Mouse (Mus musculus) liver, embryonic 11.5 days (tissue): ENCODE data around the gene Cnn2. TPM values are rescaled to one million over a fixed set of nuclear protein-coding genes. Genes with fewer than 3 reads are reported as not detected.

Source experiments
- ATAC-seq: fragments of 200-750 bp; cut with Nextera tagmentation; replicated peaks from 2 replicates; pipeline ENCODE4 v1.8.0; 2017; ENCODE audit warnings: moderate number of reproducible peaks, mild to moderate bottlenecking, moderate TSS enrichment, moderate library complexity; ENCODE audit not compliant: low FRiP score
- DNase-seq: peaks from one replicate; pipeline ENCODE4 v3.0.0-alpha.2; 2017; ENCODE audit warnings: low spot score
- H3K27ac ChIP-seq: fragments of 300-500 bp; sonication (generic); 2 replicates; pipeline ENCODE4 v1.5.1; 2014; ENCODE audit warnings: mild to moderate bottlenecking, low read depth, low read length, control low read depth
- H3K27me3 ChIP-seq: fragments of 300-500 bp; sonication (generic); replicated peaks from 2 replicates; pipeline ENCODE4 v1.6.1; 2014; ENCODE audit warnings: low read length, mixed read lengths; ENCODE audit not compliant: control insufficient read depth, insufficient read depth
- H3K36me3 ChIP-seq: fragments of 300-500 bp; sonication (generic); 2 replicates; pipeline ENCODE4 v1.6.1; 2014; ENCODE audit warnings: mild to moderate bottlenecking, low read length, moderate library complexity, mixed read lengths; ENCODE audit not compliant: control insufficient read depth, insufficient read depth
- H3K4me1 ChIP-seq: fragments of 300-500 bp; sonication (generic); replicated peaks from 2 replicates; pipeline ENCODE4 v1.6.1; 2014; ENCODE audit warnings: low read length, mixed read lengths; ENCODE audit not compliant: control insufficient read depth, insufficient read depth
- H3K4me2 ChIP-seq: fragments of 300-500 bp; sonication (generic); 2 replicates; pipeline ENCODE4 v1.6.1; 2014; ENCODE audit warnings: mild to moderate bottlenecking, control low read depth, moderate library complexity
- H3K4me3 ChIP-seq: fragments of 300-500 bp; sonication (generic); 2 replicates; pipeline ENCODE4 v1.5.1; 2014; ENCODE audit warnings: low read depth, low read length, control low read depth
- H3K9ac ChIP-seq: fragments of 300-500 bp; sonication (generic); 2 replicates; pipeline ENCODE4 v1.6.1; 2014; ENCODE audit warnings: low read depth, low read length, control low read depth
- H3K9me3 ChIP-seq: fragments of 300-500 bp; sonication (generic); 2 replicates; pipeline ENCODE4 v1.6.1; 2016; ENCODE audit warnings: low read length, inconsistent platforms, mixed read lengths; ENCODE audit not compliant: control insufficient read depth
- WGBS: fragments of 180-500 bp; shearing (Covaris S2); extraction: QIAGEN DNeasy Blood & Tissue Kit; methylation state at CpG from one replicate; pipeline ENCODE4 v1.1.7; 2014; 5-methylcytosine and 5-hydroxymethylcytosine counted together
- polyA plus RNA-seq: library from polyadenylated mRNA; unstranded; fragments of >200 nt; fragmentation: Nextera tagmentation; extraction: Ambion mirVana; gene quantifications from 2 replicates; pipeline ENCODE4 v1.2.1, GENCODE M21; 2014

The Cnn2 gene
- polyA plus RNA-seq, 1 experiment from 2014 or later: 115 TPM

DNA sequence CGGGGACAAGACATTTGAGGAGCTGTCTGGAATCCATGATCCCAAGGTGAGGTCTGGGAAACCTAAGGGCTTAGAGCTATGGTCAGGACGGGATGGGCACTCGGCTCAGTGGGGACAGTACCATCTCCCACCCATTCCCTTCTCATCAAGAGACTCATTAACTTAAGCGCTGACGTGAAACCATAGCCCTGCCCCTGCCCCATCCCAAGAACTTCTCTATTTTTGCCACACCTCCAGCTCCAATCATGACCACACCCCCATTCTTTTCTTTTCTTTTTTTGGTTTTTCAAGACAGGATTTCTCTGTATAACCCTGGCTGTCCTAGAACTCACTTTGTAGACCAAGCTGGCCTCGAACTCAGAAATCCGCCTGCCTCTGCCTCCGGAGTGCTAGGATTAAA, 13.7 kb upstream of the Cnn2 start:
- Histone ChIP-seq H3K4me2 (no peak overlapping the region), H3K4me1 (peaks cover 5% of the 10 kb centered on the region; the same call in 1 of the 2 replicates), H3K36me3 (peaks cover 44% of the 10 kb centered on the region), H3K9me3 (peaks cover 21% of the 10 kb centered on the region), H3K9ac (no peak overlapping the region), H3K4me3 (no peak overlapping the region), H3K27me3 (peaks cover 36% of the 10 kb centered on the region), H3K27ac (no peak overlapping the region)
- DNase-seq: no peak
- 80% methylated on average over 8 of the region's 8 CpGs for WGBS
- no peak for ATAC-seq

DNA sequence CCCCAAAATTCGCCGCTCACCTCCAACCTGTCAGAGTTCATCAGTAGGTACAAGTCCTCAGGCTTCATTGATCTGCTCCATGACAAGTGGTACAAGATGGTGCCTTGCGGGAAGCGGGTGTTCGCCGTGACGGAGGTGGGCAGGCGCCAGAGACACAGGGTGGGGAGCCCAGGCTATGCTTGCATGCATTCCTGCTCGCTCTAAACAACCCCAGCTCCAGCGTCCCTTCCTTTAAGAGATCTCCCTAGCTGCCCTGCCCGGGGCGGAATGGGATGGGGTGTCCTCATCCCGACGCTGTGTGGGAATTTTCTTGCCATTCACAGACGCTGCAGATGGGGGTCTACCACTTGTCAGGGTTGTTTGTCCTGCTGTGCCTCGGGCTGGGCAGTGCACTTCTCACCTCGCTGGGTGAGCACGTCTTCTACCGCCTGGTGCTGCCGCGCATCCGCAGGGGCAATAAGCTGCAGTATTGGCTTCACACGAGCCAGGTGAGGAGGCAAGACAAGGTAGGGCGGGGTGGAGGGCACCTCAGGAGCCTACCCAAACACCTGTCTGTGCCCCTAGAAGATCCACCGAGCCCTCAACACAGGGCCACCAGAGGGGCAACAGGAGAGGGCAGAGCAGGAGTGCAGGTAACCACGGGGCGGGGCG, 12.2 kb upstream of the Cnn2 start:
- Histone ChIP-seq H3K4me3 (no peak overlapping the region), H3K27me3 (peaks cover 22% of the 10 kb centered on the region), H3K9ac (no peak overlapping the region), H3K36me3 (peaks cover 49% of the 10 kb centered on the region), H3K4me1 (peaks cover 7% of the 10 kb centered on the region; the same call in 1 of the 2 replicates), H3K4me2 (no peak overlapping the region), H3K27ac (no peak overlapping the region), H3K9me3 (peaks cover 21% of the 10 kb centered on the region)
- ATAC-seq (no peak), DNase-seq (no peak)
- WGBS: 85% methylated on average over 28 of the region's 28 CpGs

- H3K27me3 ChIP-seq: peaks cover 17% of the 10 kb centered on the region
- DNase-seq (no peak), ATAC-seq (no peak)
- no peak overlapping the region for H3K4me2 ChIP-seq
- H3K9me3 ChIP-seq: peaks cover 21% of the 10 kb centered on the region
- H3K4me3 ChIP-seq: no peak overlapping the region
- WGBS: 92% methylated on average over 36 of the region's 36 CpGs
- peaks cover 50% of the 10 kb centered on the region for H3K36me3 ChIP-seq
- peaks cover 12% of the 10 kb centered on the region; the same call in 1 of the 2 replicates for H3K4me1 ChIP-seq
- H3K27ac ChIP-seq: no peak overlapping the region
- H3K9ac ChIP-seq: no peak overlapping the region
These were observed 11.7 kb upstream of the Cnn2 start for GRCm38 (mm10) chr10:79976722-79977107.

- Histone ChIP-seq H3K4me3 (no peak overlapping the region), H3K4me2 (no peak overlapping the region), H3K9me3 (peaks cover 21% of the 10 kb centered on the region), H3K27me3 (peaks cover 10% of the 10 kb centered on the region), H3K9ac (no peak overlapping the region), H3K27ac (no peak overlapping the region), H3K4me1 (peaks cover 15% of the 10 kb centered on the region), H3K36me3 (peaks cover 50% of the 10 kb centered on the region)
- WGBS: 82% methylated on average over 28 of the region's 28 CpGs
- no peak for ATAC-seq
- no peak for DNase-seq
These were observed 11.1 kb upstream of the Cnn2 start for GRCm38 (mm10) chr10:79977324-79977723.

GRCm38 (mm10) chr10:79978061-79978460, 10.3 kb upstream of the Cnn2 start:
- DNase-seq (no peak), ATAC-seq (no peak)
- Histone ChIP-seq H3K4me1 (peaks cover 22% of the 10 kb centered on the region), H3K27ac (no peak overlapping the region), H3K4me3 (no peak overlapping the region), H3K27me3 (peaks cover 3% of the 10 kb centered on the region; the same call in 1 of the 2 replicates), H3K9ac (no peak overlapping the region), H3K4me2 (no peak overlapping the region), H3K36me3 (peaks cover 50% of the 10 kb centered on the region), H3K9me3 (peaks cover 21% of the 10 kb centered on the region)
- 94% methylated on average over 21 of the region's 21 CpGs for WGBS

DNA sequence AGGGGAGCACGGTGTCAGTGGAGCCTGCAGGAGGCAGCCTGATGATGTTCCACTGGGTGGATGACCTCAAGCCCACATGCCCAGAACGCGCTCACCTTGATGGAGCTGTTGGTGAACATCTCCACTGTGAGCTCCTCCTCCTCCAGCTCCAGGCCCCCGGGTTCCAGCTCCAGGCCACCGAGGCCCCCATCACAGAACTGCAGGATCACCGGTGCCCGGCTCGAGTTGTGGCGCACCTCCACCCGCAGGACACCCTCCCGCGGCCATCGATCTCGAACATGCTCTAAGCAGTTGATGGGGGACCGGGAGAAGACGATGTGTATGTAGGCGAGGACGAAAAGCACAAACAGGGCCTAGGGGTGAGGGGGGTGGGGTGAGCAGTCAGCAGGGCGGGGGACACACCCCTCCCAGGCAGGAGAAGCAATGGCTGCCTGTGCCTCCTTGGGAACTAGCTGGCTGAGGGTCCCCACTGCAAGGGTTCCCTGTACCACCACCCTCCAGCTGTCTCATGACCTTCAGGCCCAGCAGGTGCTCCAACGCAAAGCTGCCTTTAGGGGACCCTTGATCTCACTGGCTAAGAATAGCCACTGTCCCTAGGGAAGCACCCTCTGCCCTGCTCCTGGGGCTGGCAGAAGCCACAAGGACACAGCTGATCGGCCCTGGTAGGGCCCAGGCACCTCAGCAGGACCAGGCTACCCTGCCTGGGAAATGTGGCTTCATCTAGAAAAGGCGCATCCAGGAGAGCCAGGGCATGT, 8.8 kb upstream of the Cnn2 start:
- peaks cover 27% of the 10 kb centered on the region for H3K4me1 ChIP-seq
- no peak overlapping the region for H3K4me2 ChIP-seq
- H3K9ac ChIP-seq: no peak overlapping the region
- H3K9me3 ChIP-seq: peaks cover 21% of the 10 kb centered on the region
- no peak for DNase-seq
- H3K4me3 ChIP-seq: no peak overlapping the region
- peaks cover 50% of the 10 kb centered on the region for H3K36me3 ChIP-seq
- ATAC-seq: no peak
- no peaks in the 10 kb centered on the region for H3K27me3 ChIP-seq
- WGBS: 91% methylated on average over 22 of the region's 22 CpGs
- H3K27ac ChIP-seq: no peak overlapping the region

- Histone ChIP-seq H3K4me2 (peak overlapping the region; percentile 93), H3K27ac (peak overlapping the region; percentile 98), H3K9ac (peak overlapping the region; percentile 92), H3K27me3 (peaks cover 3% of the 10 kb centered on the region; the same call in 1 of the 2 replicates), H3K4me3 (peak overlapping the region; percentile 92), H3K9me3 (no peaks in the 10 kb centered on the region), H3K4me1 (peaks cover 51% of the 10 kb centered on the region), H3K36me3 (peaks cover 19% of the 10 kb centered on the region)
- no peak for ATAC-seq
- no peak for DNase-seq
- 82% methylated on average over 5 of the region's 5 CpGs for whole genome bisulfite sequencing
These were observed 5.2 kb upstream of the Cnn2 start for GRCm38 (mm10) chr10:79983205-79983604.

DNA sequence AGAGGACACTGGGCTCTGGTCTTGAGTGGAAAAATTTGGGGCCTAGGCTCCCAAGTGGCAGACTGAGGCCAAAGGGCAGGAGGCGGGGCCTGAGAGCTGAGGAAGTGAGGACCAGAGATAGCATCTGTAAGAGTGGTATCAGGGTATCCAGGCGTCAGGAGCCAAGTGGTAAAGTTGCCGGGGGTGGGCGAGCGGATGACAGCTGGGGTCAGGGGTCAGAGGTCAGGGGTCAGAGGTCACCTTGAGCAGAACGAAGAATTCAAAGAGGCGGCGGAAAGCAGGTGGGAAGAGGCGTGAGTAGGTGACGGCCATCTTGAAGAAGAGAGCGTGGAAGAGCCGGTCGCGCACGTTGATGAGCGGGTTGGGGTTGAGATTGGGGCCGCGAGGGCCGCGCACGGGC, 4.7 kb upstream of the Cnn2 start:
- Histone ChIP-seq H3K9ac (peak overlapping the region; percentile 92), H3K9me3 (no peaks in the 10 kb centered on the region), H3K36me3 (peaks cover 14% of the 10 kb centered on the region), H3K4me3 (peak overlapping the region; percentile 92), H3K4me2 (peak overlapping the region; percentile 93), H3K27ac (peak overlapping the region; percentile 98), H3K4me1 (peaks cover 55% of the 10 kb centered on the region), H3K27me3 (peaks cover 3% of the 10 kb centered on the region; the same call in 1 of the 2 replicates)
- under 1% methylated on average over 21 of the region's 21 CpGs for WGBS
- DNase-seq (peak; percentile 73), ATAC-seq (no peak)
